Mouse (Mus musculus) hindbrain, embryonic 16.5 days (tissue): ENCODE measurements around the gene Paqr8. TPM values are rescaled to one million over a fixed set of nuclear protein-coding genes. Genes with fewer than 3 reads are reported as not detected.
A peak's percentile ranks its signal among the peaks of the same experiment; 100 is the strongest.
"Not testable (repeated sequence)": the region's sequence is repeated elsewhere in the genome, so short reads cannot be mapped to it uniquely, and the experiment has no call there.

Experiments used
- ATAC-seq: fragments of 200-750 bp; cut with Nextera tagmentation; 2 replicates; pipeline ENCODE4 v1.8.0; 2017; ENCODE audit warnings: moderate TSS enrichment, moderate library complexity
- H3K27ac ChIP-seq: fragments of 300-500 bp; sonication (generic); 2 replicates; pipeline ENCODE4 v1.5.1; 2014; ENCODE audit warnings: low read depth, mild to moderate bottlenecking, control low read depth, low read length, moderate library complexity
- H3K27me3 ChIP-seq: fragments of 300-500 bp; sonication (generic); replicated peaks from 2 replicates; pipeline ENCODE4 v1.6.1; 2014; ENCODE audit warnings: low read length; ENCODE audit not compliant: control insufficient read depth, insufficient read depth
- H3K36me3 ChIP-seq: fragments of 300-500 bp; sonication (generic); 2 replicates; pipeline ENCODE4 v1.6.1; 2014; ENCODE audit warnings: mild to moderate bottlenecking, low read length, moderate library complexity, mixed read lengths; ENCODE audit not compliant: control insufficient read depth, insufficient read depth
- H3K4me1 ChIP-seq: fragments of 300-500 bp; sonication (generic); 2 replicates; pipeline ENCODE4 v1.6.1; 2014; ENCODE audit warnings: low read depth, low read length; ENCODE audit not compliant: control insufficient read depth, insufficient read depth
- H3K4me2 ChIP-seq: fragments of 300-500 bp; sonication (generic); 2 replicates; pipeline ENCODE4 v1.6.1; 2014; ENCODE audit warnings: mild to moderate bottlenecking, low read length, control low read depth, moderate library complexity
- H3K4me3 ChIP-seq: fragments of 300-500 bp; sonication (generic); 2 replicates; pipeline ENCODE4 v1.5.1; 2014; ENCODE audit warnings: mild to moderate bottlenecking, low read length, control low read depth, moderate library complexity
- H3K9ac ChIP-seq: fragments of 300-500 bp; sonication (generic); 2 replicates; pipeline ENCODE4 v1.6.1; 2014; ENCODE audit warnings: low read depth, mild to moderate bottlenecking, control low read depth, low read length, moderate library complexity
- H3K9me3 ChIP-seq: fragments of 300-500 bp; sonication (generic); 2 replicates; pipeline ENCODE4 v1.6.1; 2014; ENCODE audit warnings: mild to moderate bottlenecking, low read length, moderate library complexity; ENCODE audit not compliant: control insufficient read depth
- WGBS: fragments of 180-500 bp; shearing (Covaris S2); extraction: QIAGEN DNeasy Blood & Tissue Kit; methylation state at CpG from one replicate; pipeline ENCODE4 v1.1.7; 2014; 5-methylcytosine and 5-hydroxymethylcytosine counted together
- polyA plus RNA-seq: library from polyadenylated mRNA; unstranded; fragments of >200 nt; fragmentation: Nextera tagmentation; extraction: Ambion mirVana; gene quantifications from 2 replicates; pipeline ENCODE4 v1.2.1, GENCODE M21; 2015

The Paqr8 gene
- polyA plus RNA-seq, 1 experiment from 2014 or later = 43.4 TPM

GRCm38 (mm10) chr1:20919728-20920127, 29.3 kb downstream of the Paqr8 start:
- Histone ChIP-seq H3K27me3 (no peaks in the 10 kb centered on the region), H3K27ac (0 out of 2 replicates have a peak overlapping the region, but pooled peaks have one; percentile 17), H3K4me3 (no peak overlapping the region), H3K9ac (no peak overlapping the region), H3K9me3 (no peaks in the 10 kb centered on the region), H3K4me2 (no peak overlapping the region), H3K36me3 (no peaks in the 10 kb centered on the region), H3K4me1 (peaks cover 8% of the 10 kb centered on the region)
- WGBS = 72% methylated on average over 2 of the region's 2 CpGs
- peak; percentile 56; the same call in 1 of the 2 replicates for ATAC-seq

DNA sequence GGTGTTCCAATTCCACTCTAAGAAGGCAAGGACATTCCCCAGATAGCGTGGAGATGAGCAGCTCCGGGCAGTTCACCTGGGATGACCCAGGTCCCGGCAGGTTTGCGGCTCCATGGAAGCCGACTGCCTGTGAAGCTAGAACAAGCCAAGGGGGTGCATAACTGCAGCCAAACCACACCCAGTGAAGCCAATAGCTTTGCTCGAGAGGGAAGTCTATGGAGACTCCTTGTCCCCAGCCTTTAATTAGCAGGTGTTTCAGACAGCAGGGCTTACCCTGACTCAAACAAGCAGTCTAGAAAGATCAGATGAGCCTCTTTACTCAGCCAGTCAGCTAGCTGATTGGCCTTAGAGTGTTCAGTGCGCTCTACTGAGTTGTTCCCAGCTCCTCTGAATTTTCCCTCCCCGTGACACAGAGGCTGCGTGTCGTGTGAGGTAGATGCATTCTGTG, 30.7 kb downstream of the Paqr8 start:
- ATAC-seq = no peak
- H3K9me3 ChIP-seq = no peaks in the 10 kb centered on the region
- no peak overlapping the region for H3K4me3 ChIP-seq
- H3K27me3 ChIP-seq = no peaks in the 10 kb centered on the region
- no peak overlapping the region for H3K9ac ChIP-seq
- peaks cover 8% of the 10 kb centered on the region for H3K4me1 ChIP-seq
- no peaks in the 10 kb centered on the region for H3K36me3 ChIP-seq
- H3K27ac ChIP-seq = no peak overlapping the region
- no peak overlapping the region for H3K4me2 ChIP-seq
- WGBS = 81% methylated on average over 10 of the region's 10 CpGs

- Histone ChIP-seq H3K4me3 (no peak overlapping the region), H3K4me1 (peaks cover 8% of the 10 kb centered on the region), H3K27ac (0 out of 2 replicates have a peak overlapping the region, but pooled peaks have one; percentile 23), H3K4me2 (0 out of 2 replicates have a peak overlapping the region, but pooled peaks have one; percentile 7), H3K36me3 (no peaks in the 10 kb centered on the region), H3K9ac (no peak overlapping the region), H3K9me3 (no peaks in the 10 kb centered on the region), H3K27me3 (no peaks in the 10 kb centered on the region)
- ATAC-seq = peak; percentile 62
- WGBS = 48% methylated on average over 11 of the region's 11 CpGs
Observed at GRCm38 (mm10) chr1:20922612-20923399, 32.4 kb downstream of the Paqr8 start.

- not testable (repeated sequence) for H3K36me3 ChIP-seq, H3K27me3 ChIP-seq, H3K9ac ChIP-seq, H3K4me2 ChIP-seq, H3K4me1 ChIP-seq, H3K9me3 ChIP-seq, ATAC-seq, H3K4me3 ChIP-seq, H3K27ac ChIP-seq
- 80% methylated on average over 7 of the region's 7 CpGs for WGBS
Observed at GRCm38 (mm10) chr1:20925324-20925723, 34.9 kb downstream of the Paqr8 start.

- Histone ChIP-seq H3K27me3 (no peaks in the 10 kb centered on the region), H3K4me2 (no peak overlapping the region), H3K9ac (no peak overlapping the region), H3K4me3 (no peak overlapping the region), H3K36me3 (no peaks in the 10 kb centered on the region), H3K4me1 (peaks cover 4% of the 10 kb centered on the region; the same call in 1 of the 2 replicates), H3K9me3 (no peaks in the 10 kb centered on the region), H3K27ac (no peak overlapping the region)
- no peak for ATAC-seq
- 92% methylated on average over 4 of the region's 4 CpGs for WGBS
Observed at GRCm38 (mm10) chr1:20925926-20926325, 35.5 kb downstream of the Paqr8 start.

GRCm38 (mm10) chr1:20926376-20926775, 36.0 kb downstream of the Paqr8 start:
- 75% methylated on average over 4 of the region's 4 CpGs for WGBS

GRCm38 (mm10) chr1:20928487-20928886, 38.1 kb downstream of the Paqr8 start:
- no peaks in the 10 kb centered on the region for H3K36me3 ChIP-seq
- WGBS = 87% methylated on average over 4 of the region's 4 CpGs
- no peak overlapping the region for H3K4me3 ChIP-seq
- H3K4me1 ChIP-seq = no peaks in the 10 kb centered on the region
- H3K27me3 ChIP-seq = no peaks in the 10 kb centered on the region
- no peak overlapping the region for H3K4me2 ChIP-seq
- H3K27ac ChIP-seq = no peak overlapping the region
- no peak overlapping the region for H3K9ac ChIP-seq
- no peak for ATAC-seq
- H3K9me3 ChIP-seq = no peaks in the 10 kb centered on the region

More at GRCm38 (mm10) chr1:20926376-20926775, 36.0 kb downstream of the Paqr8 start:
- H3K9me3 ChIP-seq = no peaks in the 10 kb centered on the region
- H3K4me1 ChIP-seq = peaks cover 4% of the 10 kb centered on the region; the same call in 1 of the 2 replicates
- H3K4me3 ChIP-seq = no peak overlapping the region
- no peaks in the 10 kb centered on the region for H3K27me3 ChIP-seq
- no peaks in the 10 kb centered on the region for H3K36me3 ChIP-seq
- no peak overlapping the region for H3K27ac ChIP-seq
- H3K4me2 ChIP-seq = no peak overlapping the region
- ATAC-seq = no peak
- no peak overlapping the region for H3K9ac ChIP-seq

DNA sequence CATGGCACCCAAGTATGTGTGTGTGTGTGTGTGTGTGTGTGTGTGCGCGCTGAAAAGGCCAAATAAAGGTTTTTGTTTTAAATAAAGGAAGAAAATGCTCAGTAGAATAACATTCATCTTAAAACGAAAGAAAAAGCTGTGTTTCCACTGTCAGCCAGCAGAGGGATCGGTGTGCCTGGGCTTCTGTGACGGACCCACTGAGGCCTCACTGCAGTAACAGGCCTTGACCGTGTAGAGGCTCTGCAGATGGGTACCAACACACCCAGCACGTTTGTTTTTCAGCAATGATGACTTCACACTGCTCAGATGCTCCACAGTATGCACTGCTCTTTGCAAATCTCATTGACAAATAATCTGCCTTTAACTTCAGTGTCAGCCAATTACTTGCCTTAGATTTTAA, 43.1 kb downstream of the Paqr8 start:
- no peaks in the 10 kb centered on the region for H3K9me3 ChIP-seq
- H3K4me2 ChIP-seq = no peak overlapping the region
- H3K9ac ChIP-seq = no peak overlapping the region
- H3K27ac ChIP-seq = no peak overlapping the region
- H3K4me1 ChIP-seq = no peaks in the 10 kb centered on the region
- H3K4me3 ChIP-seq = no peak overlapping the region
- ATAC-seq = peak; percentile 81
- H3K27me3 ChIP-seq = no peaks in the 10 kb centered on the region
- WGBS = 15% methylated on average over 7 of the region's 7 CpGs
- peaks cover 5% of the 10 kb centered on the region for H3K36me3 ChIP-seq

GRCm38 (mm10) chr1:20935106-20935505, 44.7 kb downstream of the Paqr8 start:
- no peak overlapping the region for H3K9ac ChIP-seq
- peak; percentile 53 for ATAC-seq
- WGBS = 70% methylated on average over 22 of the region's 22 CpGs
- H3K4me3 ChIP-seq = no peak overlapping the region
- no peak overlapping the region for H3K27ac ChIP-seq
- peaks cover 5% of the 10 kb centered on the region for H3K36me3 ChIP-seq
- H3K4me2 ChIP-seq = no peak overlapping the region
- no peaks in the 10 kb centered on the region for H3K9me3 ChIP-seq
- no peaks in the 10 kb centered on the region for H3K27me3 ChIP-seq
- H3K4me1 ChIP-seq = no peaks in the 10 kb centered on the region
